Mouse (Mus musculus) myocyte (in vitro differentiated cells): ENCODE results near the gene Rc3h1. TPM values are rescaled to one million over a fixed set of nuclear protein-coding genes. Genes with fewer than 3 reads are reported as not detected.
"Not testable (repeated sequence)": the region's sequence is repeated elsewhere in the genome, so short reads cannot be mapped to it uniquely, and the experiment has no call there.

Source experiments
- H3K27me3 ChIP-seq: one replicate; pipeline ENCODE4 v1.6.1; 2011; ENCODE audit not compliant: control insufficient read depth, insufficient read depth, insufficient read length
- H3K36me3 ChIP-seq: one replicate; pipeline ENCODE4 v1.6.1; 2011; ENCODE audit not compliant: control insufficient read depth, insufficient read depth
- H3K4me2 ChIP-seq: one replicate; pipeline ENCODE4 v1.6.1; 2011; ENCODE audit warnings: low read depth, control low read depth
- H3K4me3 ChIP-seq: one replicate; pipeline ENCODE4 v1.5.1; 2011; ENCODE audit warnings: mild to moderate bottlenecking, control low read depth, moderate library complexity
- H3K79me2 ChIP-seq: one replicate; pipeline ENCODE4 v1.6.1; 2011; ENCODE audit not compliant: control insufficient read depth, insufficient read depth
- H3ac ChIP-seq: one replicate; pipeline ENCODE4 v1.6.1; 2011; ENCODE audit not compliant: control insufficient read depth, insufficient read length
- CEBPB ChIP-seq: IDR thresholded peaks from 2 replicates; pipeline ENCODE4 v1.6.1; 2011; ENCODE audit warnings: mild to moderate bottlenecking, moderate library complexity; ENCODE audit not compliant: poor library complexity, insufficient read depth, severe bottlenecking
- E2F4 ChIP-seq: IDR thresholded peaks from one replicate; pipeline ENCODE4 v1.6.1; 2011; ENCODE audit warnings: mild to moderate bottlenecking, control low read depth, moderate library complexity; ENCODE audit not compliant: insufficient read depth
- MAX ChIP-seq: IDR thresholded peaks from one replicate; pipeline ENCODE4 v1.6.1; 2011; ENCODE audit warnings: low read depth, mild to moderate bottlenecking, control low read depth
- MYOD1 ChIP-seq, 3 experiments: IDR thresholded peaks; one replicate each; pipeline ENCODE4 v1.6.1; 2011; ENCODE audit warnings: control low read depth in 2 of 3, low read depth in 2 of 3, mild to moderate bottlenecking in 2 of 3, moderate library complexity in 1 of 3; ENCODE audit not compliant: insufficient read length in 2 of 3, control insufficient read depth in 1 of 3
- MYOG ChIP-seq, 3 experiments: IDR thresholded peaks; one replicate each; pipeline ENCODE4 v1.6.1; 2011; ENCODE audit warnings: control low read depth in 2 of 3, low read depth in 2 of 3, mild to moderate bottlenecking in 2 of 3; ENCODE audit not compliant: insufficient read length in 2 of 3, control insufficient read depth in 1 of 3, insufficient read depth in 1 of 3
- POLR2A ChIP-seq: IDR thresholded peaks from one replicate; pipeline ENCODE4 v1.6.1; 2011; ENCODE audit warnings: low read depth, mild to moderate bottlenecking, control low read depth, moderate library complexity; ENCODE audit not compliant: insufficient read length
- POLR2AphosphoS2 ChIP-seq: IDR thresholded peaks from one replicate; pipeline ENCODE4 v1.6.1; 2011; ENCODE audit warnings: low read depth, control low read depth; ENCODE audit not compliant: insufficient read length
- REST ChIP-seq: IDR thresholded peaks from one replicate; pipeline ENCODE4 v1.6.1; 2011; ENCODE audit warnings: mild to moderate bottlenecking, control low read depth, moderate library complexity; ENCODE audit not compliant: insufficient read depth, insufficient read length
- SRF ChIP-seq: IDR thresholded peaks from one replicate; pipeline ENCODE4 v1.6.1; 2011; ENCODE audit warnings: low read depth; ENCODE audit not compliant: control insufficient read depth, insufficient read length
- TCF12 ChIP-seq: IDR thresholded peaks from one replicate; pipeline ENCODE4 v1.6.1; 2011; ENCODE audit warnings: mild to moderate bottlenecking, control low read depth; ENCODE audit not compliant: poor library complexity, insufficient read depth, severe bottlenecking
- TCF3 ChIP-seq: IDR thresholded peaks from one replicate; pipeline ENCODE4 v1.6.1; 2011; ENCODE audit warnings: low read depth, control low read depth; ENCODE audit not compliant: insufficient read length
- USF1 ChIP-seq: IDR thresholded peaks from one replicate; pipeline ENCODE4 v1.6.1; 2011; ENCODE audit warnings: low read depth, mild to moderate bottlenecking, control low read depth, moderate library complexity
- polyA plus RNA-seq: library from polyadenylated mRNA; unstranded; fragments of >200 nt; fragmentation: generic; extraction: Trizol; gene quantifications from one replicate; pipeline ENCODE4 v1.2.1, GENCODE M21; 2012; ENCODE audit warnings: missing spikeins

The Rc3h1 gene
- polyA plus RNA-seq, 1 experiment, result 2.8 TPM

DNA sequence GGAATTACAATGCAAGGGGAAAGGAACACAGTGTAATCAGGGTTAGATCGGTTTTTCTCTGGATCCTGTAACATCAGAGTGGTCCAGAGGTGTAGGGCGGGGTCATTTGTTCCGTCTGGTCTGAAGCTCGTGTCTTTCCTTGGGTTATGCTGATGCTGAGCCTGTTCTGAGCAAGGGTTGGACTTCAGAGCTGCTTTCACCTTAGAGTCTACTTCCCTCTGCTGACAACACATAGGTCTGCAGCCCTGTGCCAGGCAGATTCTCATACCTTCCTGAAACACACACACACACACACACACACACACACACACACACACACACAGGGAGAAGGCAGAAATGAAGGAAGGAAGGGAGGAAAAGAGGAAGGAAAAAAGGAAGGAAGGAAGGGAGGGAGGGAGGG lies 43.2 kb upstream of the Rc3h1 start:
- Histone ChIP-seq H3K4me2 (no peak overlapping the region), H3K27me3 (no peaks in the 10 kb centered on the region), H3K4me3 (no peak overlapping the region), H3K79me2 (no peaks in the 10 kb centered on the region), H3K36me3 (no peaks in the 10 kb centered on the region), H3ac (no peak overlapping the region)
- TF ChIP-seq E2F4, result no peak
- TF ChIP-seq SRF, result no peak
- TF ChIP-seq POLR2A, result no peak
- no peak for TF ChIP-seq MYOD1 (IDR thresholded peaks at IDR 0.05; ENCODE audit: control insufficient read depth in 1 of 3, insufficient read length in 2 of 3, low read depth in 2 of 3)
- TF ChIP-seq USF1, result no peak
- TF ChIP-seq TCF12, result no peak
- TF ChIP-seq MYOG (IDR thresholded peaks at IDR 0.05; ENCODE audit: control insufficient read depth in 1 of 3, insufficient read depth in 1 of 3, insufficient read length in 2 of 3, low read depth in 2 of 3), result no peak
- TF ChIP-seq REST, result no peak
- no peak for TF ChIP-seq MAX
- TF ChIP-seq CEBPB, result no peak
- no peak for TF ChIP-seq TCF3
- TF ChIP-seq POLR2AphosphoS2, result no peak

GRCm38 (mm10) chr1:160874757-160875156 lies 31.5 kb upstream of the Rc3h1 start:
- H3K36me3 ChIP-seq, result no peaks in the 10 kb centered on the region
- no peak for TF ChIP-seq POLR2A
- TF ChIP-seq MYOD1 (IDR thresholded peaks at IDR 0.05; ENCODE audit: control insufficient read depth in 1 of 3, insufficient read length in 2 of 3, low read depth in 2 of 3), result peak in 1 of 3 experiments; percentile 7
- TF ChIP-seq USF1, result no peak
- H3K27me3 ChIP-seq, result no peaks in the 10 kb centered on the region
- H3K4me2 ChIP-seq, result no peak overlapping the region
- H3K4me3 ChIP-seq, result no peak overlapping the region
- no peak overlapping the region for H3ac ChIP-seq
- H3K79me2 ChIP-seq, result no peaks in the 10 kb centered on the region

DNA sequence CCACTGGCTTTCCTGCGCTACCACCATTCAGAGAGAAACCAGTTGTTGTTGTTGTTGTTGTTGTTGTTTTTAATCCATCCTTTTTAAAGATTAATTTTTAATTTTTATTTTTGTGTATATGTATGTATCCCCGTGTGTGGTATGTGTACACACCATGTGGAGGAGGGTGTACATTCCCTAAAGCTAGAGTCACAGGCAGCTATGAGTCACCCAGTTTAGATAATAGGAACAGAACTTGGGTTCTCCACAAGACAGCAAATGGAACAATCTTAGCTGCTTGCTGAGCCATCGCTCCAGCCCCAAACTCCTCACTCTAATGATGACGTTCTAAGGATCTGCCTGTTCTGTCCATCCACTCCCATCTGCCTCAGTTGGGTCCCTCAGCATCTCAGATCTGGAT lies 29.2 kb upstream of the Rc3h1 start:
- Histone ChIP-seq H3ac (no peak overlapping the region), H3K36me3 (no peaks in the 10 kb centered on the region), H3K27me3 (no peaks in the 10 kb centered on the region), H3K4me3 (no peak overlapping the region), H3K79me2 (no peaks in the 10 kb centered on the region), H3K4me2 (peak overlapping the region; percentile 25)
- no peak for TF ChIP-seq POLR2A
- TF ChIP-seq MYOG (IDR thresholded peaks at IDR 0.05; ENCODE audit: control insufficient read depth in 1 of 3, insufficient read depth in 1 of 3, insufficient read length in 2 of 3, low read depth in 2 of 3), result no peak
- TF ChIP-seq REST, result no peak
- no peak for TF ChIP-seq MAX
- no peak for TF ChIP-seq POLR2AphosphoS2
- no peak for TF ChIP-seq E2F4
- no peak for TF ChIP-seq SRF
- TF ChIP-seq TCF3, result no peak
- no peak for TF ChIP-seq TCF12
- TF ChIP-seq CEBPB, result no peak
- no peak for TF ChIP-seq USF1
- TF ChIP-seq MYOD1 (IDR thresholded peaks at IDR 0.05; ENCODE audit: control insufficient read depth in 1 of 3, insufficient read length in 2 of 3, low read depth in 2 of 3), result no peak

- TF ChIP-seq TCF3 (no peak), POLR2AphosphoS2 (no peak), CEBPB (no peak), E2F4 (no peak), MAX (no peak), MYOD1 (IDR thresholded peaks at IDR 0.05; ENCODE audit: control insufficient read depth in 1 of 3, insufficient read length in 2 of 3, low read depth in 2 of 3) (peak in 2 of 3 experiments; percentile 13 to 57), TCF12 (no peak), USF1 (no peak), MYOG (IDR thresholded peaks at IDR 0.05; ENCODE audit: control insufficient read depth in 1 of 3, insufficient read depth in 1 of 3, insufficient read length in 2 of 3, low read depth in 2 of 3) (peak in 1 of 3 experiments; percentile 37), SRF (no peak), REST (no peak), POLR2A (no peak)
Observed at GRCm38 (mm10) chr1:160878485-160878884, 27.7 kb upstream of the Rc3h1 start.

DNA sequence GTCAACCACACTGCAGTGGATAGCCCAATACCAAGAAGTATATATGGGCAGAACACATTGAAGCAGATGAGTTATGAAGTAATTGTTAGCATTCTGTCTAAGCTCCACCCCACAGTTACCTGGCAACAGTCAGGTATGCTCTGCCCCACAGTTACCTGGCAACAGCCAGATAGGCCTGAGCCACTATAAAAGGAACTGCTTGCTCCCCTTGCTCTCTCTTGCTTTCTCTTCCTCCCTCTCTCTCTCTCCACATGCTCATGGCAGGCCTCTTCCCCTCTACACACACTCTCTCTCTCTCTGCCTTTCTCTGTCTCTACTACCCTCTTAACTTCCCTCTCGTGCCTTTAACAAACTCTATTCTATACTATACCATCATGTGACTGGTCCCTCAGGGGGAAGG lies 24.8 kb upstream of the Rc3h1 start:
- H3K27me3 ChIP-seq, H3K4me3 ChIP-seq, H3ac ChIP-seq, H3K79me2 ChIP-seq, H3K4me2 ChIP-seq, H3K36me3 ChIP-seq: not testable (repeated sequence)

More at GRCm38 (mm10) chr1:160878485-160878884, 27.7 kb upstream of the Rc3h1 start:
- no peaks in the 10 kb centered on the region for H3K79me2 ChIP-seq
- H3K4me2 ChIP-seq, result peak overlapping the region; percentile 33
- no peaks in the 10 kb centered on the region for H3K36me3 ChIP-seq
- no peak overlapping the region for H3ac ChIP-seq
- no peak overlapping the region for H3K4me3 ChIP-seq
- no peaks in the 10 kb centered on the region for H3K27me3 ChIP-seq
